14 mouse cellular contexts compared by ENCODE assay signal in genomic region chr7:80561931-80562330, GRCm38 (mm10).
"Had no signal": no experiment of that assay in that cellular context is flagged by ENCODE, and none has a peak within 500 bp of the region (broad histone marks: within the 10 kb centered on the region; RNA-seq: fewer than 3 reads in every experiment).

No protein-coding gene starts in this region.

- H3K4me1 ChIP-seq: midbrain, embryonic 13.5 days; neural tube, embryonic 15.5 days had no signal

- H3K27me3 ChIP-seq: liver, embryonic 13.5 days; midbrain, embryonic 13.5 days; neural tube, embryonic 15.5 days had no signal

- H3K4me2 ChIP-seq: liver, embryonic 13.5 days; midbrain, embryonic 13.5 days; neural tube, embryonic 15.5 days had no signal

- H3K9me3 ChIP-seq: limb, embryonic 10.5 days; liver, embryonic 13.5 days; midbrain, embryonic 13.5 days; neural tube, embryonic 15.5 days had no signal

- DNase-seq: kidney, adult 11 months; kidney, postnatal 10 days; kidney, postnatal 4 days; liver, embryonic 13.5 days; liver, postnatal 0 days; right cerebral cortex, adult 18-20 months; right cerebral cortex, postnatal 25 days; thymus, postnatal 4 days had no signal

- H3K4me3 ChIP-seq: left cerebral cortex, adult 2 months; limb, embryonic 10.5 days; liver, embryonic 13.5 days; midbrain, embryonic 13.5 days; neural tube, embryonic 15.5 days had no signal

- H3K27ac ChIP-seq: left cerebral cortex, adult 2 months; limb, embryonic 10.5 days; liver, embryonic 13.5 days; macrophage; midbrain, embryonic 13.5 days; neural tube, embryonic 15.5 days; stomach, postnatal 0 days had no signal

- H3K36me3 ChIP-seq: limb, embryonic 10.5 days; liver, embryonic 13.5 days; midbrain, embryonic 13.5 days; neural tube, embryonic 15.5 days had no signal

- ATAC-seq: liver, postnatal 0 days; midbrain, embryonic 13.5 days had no signal

- H3K9ac ChIP-seq: liver, embryonic 13.5 days; liver, postnatal 0 days; midbrain, embryonic 13.5 days; neural tube, embryonic 15.5 days had no signal
